Mouse (Mus musculus): ENCODE data around the gene Piezo1. TPM values are rescaled to one million over a fixed set of nuclear protein-coding genes. Genes with fewer than 3 reads are reported as not detected.
A peak's percentile ranks its signal among the peaks of the same experiment; 100 is the strongest.

Gene Piezo1
- polyA plus RNA-seq, 1 experiment from 2014 or later, result 5.2 TPM

GRCm38 (mm10) chr8:122457171-122457570 lies 94.0 kb downstream of the Piezo1 start:
- no peak overlapping the region for H3K9ac ChIP-seq (ENCODE audit: low read depth, low read length)
- peaks cover 33% of the 10 kb centered on the region for H3K27me3 ChIP-seq (ENCODE audit: control insufficient read depth, insufficient read depth, low read length)
- no peaks in the 10 kb centered on the region for H3K9me3 ChIP-seq (ENCODE audit: control insufficient read depth, low read length)
- no peak overlapping the region for H3K4me2 ChIP-seq (replicated peaks; ENCODE audit: low read depth, low read length)
- 78% methylated on average over 11 of the region's 11 CpGs for WGBS
- H3K4me3 ChIP-seq (ENCODE audit: low read depth, low read length), result no peak overlapping the region
- ATAC-seq (ENCODE audit: low FRiP score) (no peak), DNase-seq (ENCODE audit: low spot score) (no peak)
- peaks cover 9% of the 10 kb centered on the region; the same call in 1 of the 2 replicates for H3K4me1 ChIP-seq (replicated peaks; ENCODE audit: control insufficient read depth, insufficient read depth, low read length)
- no peaks in the 10 kb centered on the region for H3K36me3 ChIP-seq (ENCODE audit: control insufficient read depth, insufficient read depth, low read length)
- no peak overlapping the region for H3K27ac ChIP-seq (ENCODE audit: low read depth, low read length)

- no peak overlapping the region for H3K4me2 ChIP-seq (replicated peaks; ENCODE audit: low read depth, low read length)
- H3K9me3 ChIP-seq (ENCODE audit: control insufficient read depth, low read length), result no peaks in the 10 kb centered on the region
- H3K36me3 ChIP-seq (ENCODE audit: control insufficient read depth, insufficient read depth, low read length), result no peaks in the 10 kb centered on the region
- ATAC-seq (ENCODE audit: low FRiP score), result no peak
- H3K9ac ChIP-seq (ENCODE audit: low read depth, low read length), result no peak overlapping the region
- 91% methylated on average over 6 of the region's 6 CpGs for WGBS
- H3K27me3 ChIP-seq (ENCODE audit: control insufficient read depth, insufficient read depth, low read length), result peaks cover 9% of the 10 kb centered on the region
- no peak overlapping the region for H3K27ac ChIP-seq (ENCODE audit: low read depth, low read length)
- no peak for DNase-seq (ENCODE audit: low spot score)
- H3K4me3 ChIP-seq (ENCODE audit: low read depth, low read length), result no peak overlapping the region
- no peaks in the 10 kb centered on the region for H3K4me1 ChIP-seq (replicated peaks; ENCODE audit: control insufficient read depth, insufficient read depth, low read length)
Measured at GRCm38 (mm10) chr8:122454409-122454808, 96.7 kb downstream of the Piezo1 start.

- no peak overlapping the region for H3K9ac ChIP-seq (ENCODE audit: low read depth, low read length)
- H3K4me3 ChIP-seq (ENCODE audit: low read depth, low read length), result no peak overlapping the region
- 85% methylated on average over 10 of the region's 10 CpGs for WGBS
- no peak overlapping the region for H3K4me2 ChIP-seq (replicated peaks; ENCODE audit: low read depth, low read length)
- H3K4me1 ChIP-seq (replicated peaks; ENCODE audit: control insufficient read depth, insufficient read depth, low read length), result no peaks in the 10 kb centered on the region
- H3K27ac ChIP-seq (ENCODE audit: low read depth, low read length), result no peak overlapping the region
- DNase-seq (ENCODE audit: low spot score) (no peak), ATAC-seq (ENCODE audit: low FRiP score) (no peak)
- H3K36me3 ChIP-seq (ENCODE audit: control insufficient read depth, insufficient read depth, low read length), result no peaks in the 10 kb centered on the region
- H3K9me3 ChIP-seq (ENCODE audit: control insufficient read depth, low read length), result no peaks in the 10 kb centered on the region
- no peaks in the 10 kb centered on the region for H3K27me3 ChIP-seq (ENCODE audit: control insufficient read depth, insufficient read depth, low read length)
Measured at GRCm38 (mm10) chr8:122452154-122452553, 99.0 kb downstream of the Piezo1 start.

GRCm38 (mm10) chr8:122451161-122451703 lies 99.9 kb downstream of the Piezo1 start:
- WGBS, result 78% methylated on average over 7 of the region's 7 CpGs
- H3K27me3 ChIP-seq (ENCODE audit: control insufficient read depth, insufficient read depth, low read length), result no peaks in the 10 kb centered on the region
- ATAC-seq (ENCODE audit: low FRiP score) (no peak), DNase-seq (ENCODE audit: low spot score) (no peak)
- no peaks in the 10 kb centered on the region for H3K9me3 ChIP-seq (ENCODE audit: control insufficient read depth, low read length)
- no peak overlapping the region for H3K27ac ChIP-seq (ENCODE audit: low read depth, low read length)
- H3K4me2 ChIP-seq (replicated peaks; ENCODE audit: low read depth, low read length), result no peak overlapping the region
- H3K36me3 ChIP-seq (ENCODE audit: control insufficient read depth, insufficient read depth, low read length), result no peaks in the 10 kb centered on the region
- no peaks in the 10 kb centered on the region for H3K4me1 ChIP-seq (replicated peaks; ENCODE audit: control insufficient read depth, insufficient read depth, low read length)
- H3K9ac ChIP-seq (ENCODE audit: low read depth, low read length), result no peak overlapping the region
- H3K4me3 ChIP-seq (ENCODE audit: low read depth, low read length), result no peak overlapping the region

- 73% methylated on average over 3 of the region's 3 CpGs for WGBS
- DNase-seq (ENCODE audit: low spot score) (no peak), ATAC-seq (ENCODE audit: low FRiP score) (no peak)
- Histone ChIP-seq H3K36me3 (ENCODE audit: control insufficient read depth, insufficient read depth, low read length) (no peaks in the 10 kb centered on the region), H3K27me3 (ENCODE audit: control insufficient read depth, insufficient read depth, low read length) (no peaks in the 10 kb centered on the region), H3K9ac (ENCODE audit: low read depth, low read length) (no peak overlapping the region), H3K4me1 (replicated peaks; ENCODE audit: control insufficient read depth, insufficient read depth, low read length) (peaks cover 4% of the 10 kb centered on the region), H3K4me2 (replicated peaks; ENCODE audit: low read depth, low read length) (no peak overlapping the region), H3K4me3 (ENCODE audit: low read depth, low read length) (no peak overlapping the region), H3K9me3 (ENCODE audit: control insufficient read depth, low read length) (no peaks in the 10 kb centered on the region), H3K27ac (ENCODE audit: low read depth, low read length) (no peak overlapping the region)
Measured at GRCm38 (mm10) chr8:122445203-122445602, 105.9 kb downstream of the Piezo1 start.

- Histone ChIP-seq H3K4me2 (replicated peaks; ENCODE audit: low read depth, low read length) (peak overlapping the region; percentile 53), H3K4me1 (replicated peaks; ENCODE audit: control insufficient read depth, insufficient read depth, low read length) (peaks cover 4% of the 10 kb centered on the region), H3K9ac (ENCODE audit: low read depth, low read length) (peak overlapping the region; percentile 71), H3K27me3 (ENCODE audit: control insufficient read depth, insufficient read depth, low read length) (no peaks in the 10 kb centered on the region), H3K9me3 (ENCODE audit: control insufficient read depth, low read length) (no peaks in the 10 kb centered on the region), H3K36me3 (ENCODE audit: control insufficient read depth, insufficient read depth, low read length) (no peaks in the 10 kb centered on the region), H3K27ac (ENCODE audit: low read depth, low read length) (peak overlapping the region; percentile 91), H3K4me3 (ENCODE audit: low read depth, low read length) (peak overlapping the region; percentile 48)
- DNase-seq (ENCODE audit: low spot score) (peak; percentile 78), ATAC-seq (ENCODE audit: low FRiP score) (peak; percentile 25; the same call in 1 of the 2 replicates)
- WGBS, result 40% methylated on average over 19 of the region's 19 CpGs
Measured at GRCm38 (mm10) chr8:122444058-122444748, 106.9 kb downstream of the Piezo1 start.

GRCm38 (mm10) chr8:122443262-122444006 lies 107.7 kb downstream of the Piezo1 start, which contains the start of gene Mvd:
Mvd (minus strand) TSS chr8:122443422.
- Histone ChIP-seq H3K9ac (ENCODE audit: low read depth, low read length) (peak within 1 kb of the TSS; percentile 71), H3K9me3 (ENCODE audit: control insufficient read depth, low read length) (no peaks in the 10 kb centered on the region), H3K27me3 (ENCODE audit: control insufficient read depth, insufficient read depth, low read length) (no peaks in the 10 kb centered on the region), H3K4me1 (replicated peaks; ENCODE audit: control insufficient read depth, insufficient read depth, low read length) (peaks cover 4% of the 10 kb centered on the region), H3K27ac (ENCODE audit: low read depth, low read length) (peak within 1 kb of the TSS; percentile 91), H3K36me3 (ENCODE audit: control insufficient read depth, insufficient read depth, low read length) (no peaks in the 10 kb centered on the region), H3K4me3 (ENCODE audit: low read depth, low read length) (peak within 1 kb of the TSS; percentile 48), H3K4me2 (replicated peaks; ENCODE audit: low read depth, low read length) (peak within 1 kb of the TSS; percentile 53)
- WGBS, result under 1% methylated on average over 47 of the region's 47 CpGs
- peak; percentile 98 for ATAC-seq (ENCODE audit: low FRiP score)
- peak; percentile 99 for DNase-seq (ENCODE audit: low spot score)

- ATAC-seq (ENCODE audit: low FRiP score) (peak; percentile 37), DNase-seq (ENCODE audit: low spot score) (no peak)
- Histone ChIP-seq H3K9ac (ENCODE audit: low read depth, low read length) (peak overlapping the region; percentile 60), H3K27ac (ENCODE audit: low read depth, low read length) (peak overlapping the region; percentile 68), H3K4me3 (ENCODE audit: low read depth, low read length) (peak overlapping the region; percentile 48), H3K4me1 (replicated peaks; ENCODE audit: control insufficient read depth, insufficient read depth, low read length) (peaks cover 4% of the 10 kb centered on the region), H3K36me3 (ENCODE audit: control insufficient read depth, insufficient read depth, low read length) (no peaks in the 10 kb centered on the region), H3K9me3 (ENCODE audit: control insufficient read depth, low read length) (no peaks in the 10 kb centered on the region), H3K4me2 (replicated peaks; ENCODE audit: low read depth, low read length) (peak overlapping the region; percentile 53), H3K27me3 (ENCODE audit: control insufficient read depth, insufficient read depth, low read length) (no peaks in the 10 kb centered on the region)
- 2% methylated on average over 11 of the region's 12 CpGs for WGBS
Measured at GRCm38 (mm10) chr8:122442781-122443180, 108.3 kb downstream of the Piezo1 start.

All from hindbrain, embryonic 11.5 days (tissue).